Mouse (Mus musculus) thymus, postnatal 10 days (tissue): ENCODE measurements around the gene Fndc11.

ENCODE experiments used
- DNase-seq, 2 experiments: peaks; one replicate each; pipeline ENCODE4 v3.0.0; 2021; ENCODE audit warnings: low spot score in 2 of 2

Fndc11 gene

DNA sequence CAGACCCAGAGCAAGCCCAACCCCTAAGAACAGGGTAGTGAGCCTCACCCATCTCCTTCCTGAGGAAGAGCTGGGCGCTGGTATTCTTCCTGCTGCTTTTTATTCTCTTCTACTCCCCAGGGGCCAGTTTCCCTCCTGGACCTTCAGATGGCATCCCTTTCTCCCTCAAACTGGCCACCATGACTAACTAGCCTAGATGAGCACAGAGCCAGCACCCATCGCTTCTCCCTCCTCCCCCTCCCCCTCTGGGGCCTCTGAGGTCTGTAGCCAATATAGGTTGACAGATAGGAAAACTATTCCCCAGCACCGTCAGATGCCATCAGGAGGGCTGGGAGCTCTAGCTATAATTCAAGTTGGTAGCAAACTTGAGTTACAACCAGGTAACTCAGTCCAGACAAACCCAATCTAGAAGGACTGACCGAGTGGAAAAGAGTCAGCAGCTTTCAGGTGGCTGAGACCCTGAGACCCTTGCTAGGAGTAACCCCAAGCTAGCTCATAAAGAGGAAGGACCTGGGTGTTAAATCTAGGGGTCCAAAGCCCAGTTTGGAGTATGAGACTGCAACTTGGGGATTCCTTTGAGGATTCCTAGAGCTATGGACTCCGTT, 830 bp upstream of the Fndc11 start:
- no peak for DNase-seq

DNA sequence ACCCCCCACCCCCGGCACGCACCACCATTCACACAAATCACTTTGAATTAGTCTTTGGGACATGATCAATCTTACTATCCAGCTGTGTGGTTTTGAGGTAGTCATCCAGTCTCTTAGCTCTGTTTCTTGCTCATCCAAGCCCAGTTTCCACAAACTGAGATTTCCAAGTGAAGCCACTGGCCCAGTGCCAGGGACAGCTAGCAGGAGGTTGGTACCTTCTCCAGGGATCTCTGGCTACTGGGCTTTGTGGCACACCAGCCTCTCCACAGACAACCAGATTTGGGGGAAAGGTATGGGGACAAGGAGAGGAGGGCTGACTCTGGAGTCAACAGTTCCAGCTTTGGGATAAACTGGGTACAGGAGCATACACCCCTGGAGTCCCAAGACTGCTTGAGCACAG, 548 bp downstream of the Fndc11 start:
- no peak for DNase-seq

DNA sequence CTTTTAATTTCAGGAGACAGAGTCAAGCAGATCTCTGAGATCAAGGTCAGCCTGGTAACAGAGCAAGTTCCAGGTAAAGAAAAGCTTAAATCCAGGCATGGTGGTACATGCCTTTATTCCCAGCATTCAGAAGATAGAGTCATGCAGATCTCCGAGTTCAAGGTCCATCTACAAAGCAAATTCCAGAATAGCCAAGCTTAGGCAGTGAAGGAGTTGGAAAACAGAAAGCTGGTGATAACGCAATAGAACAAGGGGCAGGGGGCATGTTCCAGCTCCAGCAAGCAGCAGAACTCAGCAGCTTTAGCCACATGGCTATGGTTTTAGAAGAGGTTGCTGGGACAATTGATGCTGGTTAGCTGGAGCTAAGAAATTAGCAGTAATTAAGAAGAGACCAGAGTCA, 5.2 kb downstream of the Fndc11 start:
- DNase-seq, result no peak

DNA sequence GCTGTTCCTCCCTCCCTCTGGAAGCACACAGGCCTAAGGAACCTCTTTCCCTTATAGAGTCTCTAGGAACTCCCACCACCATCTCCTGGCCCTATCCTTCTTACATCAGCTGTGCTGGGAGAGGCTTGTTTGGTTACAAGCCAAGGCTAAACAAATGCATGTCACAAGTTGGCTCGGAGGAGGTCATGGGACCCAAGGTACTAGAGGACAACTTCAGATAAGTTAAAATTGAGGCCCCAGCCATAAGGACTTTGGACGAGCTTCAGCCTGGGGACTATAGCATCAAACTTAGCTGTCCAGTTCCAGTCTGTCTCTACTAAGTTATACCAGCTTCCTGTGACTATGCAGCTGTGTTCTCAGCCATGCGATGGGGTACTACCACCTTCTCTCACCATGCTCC, 7.3 kb downstream of the Fndc11 start:
- DNase-seq, result no peak

DNA sequence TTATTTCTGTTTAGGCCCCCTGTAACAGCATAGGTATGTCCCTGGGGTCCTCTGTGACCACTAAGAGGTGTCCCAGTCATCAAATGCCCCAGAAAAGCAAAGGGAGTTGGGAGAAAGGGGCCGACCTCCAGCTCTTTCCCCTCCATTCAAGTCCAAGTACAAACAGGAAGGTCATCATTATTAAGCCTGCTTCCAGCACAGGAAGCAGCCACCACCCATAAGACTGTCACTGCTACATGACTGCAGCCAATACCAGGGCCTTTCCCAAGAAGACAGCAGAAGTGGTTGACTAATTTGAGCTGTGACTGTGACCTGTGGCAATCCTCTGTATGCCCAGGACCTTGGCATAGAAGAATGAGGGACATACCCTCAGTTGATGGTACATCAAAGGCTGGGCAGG, 8.5 kb downstream of the Fndc11 start:
- no peak for DNase-seq

DNA sequence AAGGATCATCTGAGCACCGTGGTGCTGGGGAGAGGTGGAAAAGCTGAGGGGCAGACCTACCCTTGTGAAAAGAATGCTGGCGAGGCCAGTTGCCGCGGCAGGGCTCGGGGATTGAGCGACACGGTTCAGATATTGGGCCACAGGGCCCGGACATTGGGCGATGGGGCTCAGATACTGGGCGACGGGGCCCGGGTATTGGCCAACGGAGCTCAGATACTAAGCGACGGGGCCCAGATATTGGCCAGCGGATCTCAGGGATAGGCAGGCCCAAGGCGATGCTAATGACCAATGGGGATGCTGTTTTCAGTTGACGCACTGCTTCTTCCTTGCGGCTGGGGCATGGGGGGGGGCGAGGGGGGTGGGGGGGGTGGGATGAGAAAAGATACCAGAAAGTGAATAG, 11.4 kb downstream of the Fndc11 start:
- no peak for DNase-seq

DNA sequence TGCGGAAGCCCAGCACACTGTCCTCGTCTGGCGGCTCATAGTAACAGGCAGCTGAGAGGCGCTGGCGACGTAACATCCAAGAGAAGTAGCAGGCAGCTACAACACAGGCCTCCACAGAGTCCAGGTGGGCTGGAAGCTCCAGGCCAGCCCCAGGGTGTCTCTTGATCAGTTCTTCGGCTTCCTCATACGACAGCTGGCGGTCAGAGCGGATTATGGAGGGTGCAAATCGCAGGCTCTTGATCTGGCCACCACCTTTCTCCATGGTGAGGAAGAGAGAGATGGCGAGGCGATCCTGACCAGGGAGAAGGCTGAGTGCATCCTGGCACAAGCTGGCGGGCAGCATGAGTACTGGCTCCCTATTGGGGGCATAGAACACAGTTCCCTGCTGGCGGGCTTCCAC, 13.6 kb downstream of the Fndc11 start:
- DNase-seq, result no peak

DNA sequence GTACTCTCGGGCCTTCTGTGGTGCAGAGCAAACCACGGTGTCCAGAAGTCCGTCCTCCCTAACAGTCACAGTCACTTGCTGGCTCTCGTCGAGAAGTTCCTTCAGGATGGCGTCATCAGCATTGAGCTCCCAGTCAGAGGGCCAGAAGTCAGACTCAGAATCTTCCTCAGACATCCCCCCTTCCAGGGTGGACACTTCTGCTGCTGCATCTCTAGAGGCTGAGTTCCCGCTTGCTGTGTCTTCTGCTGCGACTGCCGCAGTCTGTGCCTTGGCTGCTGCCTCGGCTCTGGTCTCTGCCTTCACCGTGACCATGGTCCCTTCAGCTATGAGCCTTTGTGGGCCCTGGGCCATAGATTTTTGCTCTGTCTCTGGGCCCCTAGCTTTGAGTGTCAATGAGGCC, 14.9 kb downstream of the Fndc11 start:
- DNase-seq, result no peak

DNA sequence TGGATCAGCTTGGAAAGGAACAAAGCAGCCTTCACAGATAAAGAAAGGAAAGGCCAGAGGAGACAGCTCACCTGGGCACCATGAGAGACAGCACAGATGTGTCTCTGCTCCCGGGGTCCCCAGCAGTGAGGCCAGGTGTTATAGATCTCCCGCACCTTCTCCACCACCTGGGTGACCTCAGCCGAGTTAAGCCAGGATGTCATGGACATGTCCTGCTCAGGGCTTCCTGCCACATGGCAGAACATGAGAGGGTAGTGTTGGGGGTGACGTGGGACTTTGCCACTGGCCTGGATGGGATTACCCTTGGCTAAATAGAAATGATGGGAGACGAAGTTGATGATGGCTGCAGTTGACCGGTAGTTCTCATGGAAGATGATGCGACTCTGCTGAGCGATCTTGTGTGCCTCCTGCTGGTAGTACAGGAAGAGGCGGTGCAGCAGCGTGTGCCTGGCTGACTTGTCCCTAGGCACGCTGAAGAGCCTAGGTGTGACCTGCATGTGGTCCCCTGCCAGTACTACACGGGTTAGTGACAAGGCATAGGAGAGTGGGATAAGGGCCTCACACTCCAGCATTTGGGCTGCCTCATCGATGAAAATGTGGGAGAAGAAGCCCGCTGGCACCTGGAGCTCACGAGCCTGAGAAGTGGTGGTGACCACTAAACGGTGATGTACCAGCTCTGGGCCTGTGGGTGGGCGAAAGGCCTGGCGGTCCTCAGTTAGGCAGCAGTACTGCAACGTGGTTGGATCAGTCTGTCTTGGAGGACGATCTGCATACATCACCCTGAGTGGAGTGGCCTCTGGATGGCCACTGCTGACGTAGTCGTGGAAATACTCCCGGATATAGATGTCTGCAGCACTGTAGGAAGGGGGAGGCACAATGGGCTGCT, 16.1 kb downstream of the Fndc11 start:
- DNase-seq, result no peak

DNA sequence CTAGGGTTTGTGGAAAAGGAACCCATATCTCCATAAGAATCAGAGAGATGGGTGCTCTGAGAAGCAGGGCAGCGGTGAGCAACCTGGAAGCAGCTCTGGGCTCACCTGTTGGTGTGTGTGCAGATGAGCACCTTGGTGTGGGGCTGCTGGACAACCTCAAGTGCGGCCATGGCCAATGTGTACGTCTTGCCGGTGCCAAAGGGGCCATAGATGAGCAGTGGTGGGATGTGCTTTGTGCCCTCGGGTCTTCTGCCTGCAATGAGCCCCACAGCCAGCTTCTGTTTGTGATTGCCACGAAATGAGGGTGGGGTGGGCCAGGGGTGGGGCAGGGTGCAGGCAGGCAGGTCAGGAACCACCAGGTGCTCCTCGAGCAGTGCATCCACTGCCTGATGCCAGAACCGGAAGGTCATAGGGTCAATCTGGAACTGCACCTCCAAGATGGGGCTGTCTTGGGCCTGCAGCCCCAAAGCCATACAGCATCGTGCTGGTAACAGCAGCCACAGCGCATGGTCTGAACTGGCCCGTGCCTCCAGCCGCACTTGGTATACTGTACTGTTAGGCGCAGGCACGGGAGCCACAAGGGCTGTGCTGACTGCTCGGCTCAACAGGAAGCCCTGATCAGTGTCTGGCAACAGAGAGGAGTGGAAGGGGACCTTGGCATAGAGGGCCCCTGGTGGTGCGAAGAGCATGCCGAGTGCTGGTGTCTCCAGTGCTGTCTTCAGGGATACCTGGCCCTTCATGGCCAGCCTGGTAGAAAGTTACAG, 17.6 kb downstream of the Fndc11 start:
- no peak for DNase-seq

DNA sequence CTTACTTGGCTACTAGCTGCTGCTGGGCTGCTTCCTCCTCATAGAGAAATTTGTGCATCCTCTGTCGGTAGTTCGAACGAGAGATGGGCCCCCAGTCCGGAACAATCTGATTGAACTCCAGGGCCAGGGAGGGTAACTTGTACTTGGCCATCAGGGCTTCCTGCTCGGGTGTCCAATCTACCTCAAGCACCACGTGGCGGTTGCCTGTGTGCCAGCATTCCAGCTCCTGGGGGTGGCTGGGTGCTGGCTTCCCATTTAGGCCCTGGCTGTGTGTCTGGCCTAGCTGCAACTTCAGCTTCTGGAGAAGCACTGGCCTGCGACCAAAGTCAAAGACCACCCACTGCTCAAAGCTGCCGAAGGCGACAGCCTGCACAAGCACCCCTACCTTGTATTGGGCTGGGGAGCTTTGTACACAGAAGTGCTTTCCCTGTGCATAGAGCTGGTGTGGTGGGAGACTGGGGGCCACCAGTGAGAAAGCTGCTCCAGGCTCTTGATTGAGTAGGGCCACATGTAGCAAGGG, 18.3 kb downstream of the Fndc11 start:
- DNase-seq, result no peak

DNA sequence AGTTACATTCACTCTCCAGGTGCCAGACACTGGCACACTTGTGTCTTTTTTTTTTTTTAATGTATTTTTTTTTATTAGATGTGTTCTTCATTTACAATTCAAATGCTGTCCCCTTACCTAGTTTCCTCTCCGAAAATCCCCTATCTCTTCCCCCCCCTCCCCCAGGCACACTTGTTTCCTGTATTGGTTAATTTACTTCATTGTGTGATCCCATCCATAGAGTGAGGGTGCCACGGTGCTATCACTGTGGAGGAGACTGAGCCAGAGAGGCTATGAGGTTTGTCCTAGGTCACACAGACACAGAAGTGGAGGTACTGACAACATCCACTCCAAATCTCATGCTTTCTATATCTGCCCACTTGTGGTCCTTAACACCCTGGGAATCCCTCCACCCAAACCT, 19.0 kb downstream of the Fndc11 start:
- no peak for DNase-seq

DNA sequence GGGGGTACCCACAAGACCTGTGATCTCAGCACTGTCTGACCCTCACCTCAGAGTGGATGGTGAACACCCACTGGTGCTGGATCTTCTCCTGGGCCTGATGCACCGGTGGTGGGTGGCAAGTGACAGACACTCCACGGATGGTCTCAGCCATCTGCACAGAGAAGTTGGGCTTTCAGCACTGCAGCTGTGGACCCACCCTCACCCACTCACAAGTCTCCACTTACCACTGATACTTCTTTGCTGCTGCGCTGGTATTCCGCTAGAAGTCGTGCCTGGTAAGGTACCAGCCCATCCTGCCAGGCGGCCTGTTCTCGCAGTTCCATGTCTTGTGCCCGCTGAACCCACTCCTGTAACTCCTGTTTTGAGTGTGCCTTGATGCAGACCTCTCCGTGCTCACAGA, 19.4 kb downstream of the Fndc11 start:
- DNase-seq, result no peak

DNA sequence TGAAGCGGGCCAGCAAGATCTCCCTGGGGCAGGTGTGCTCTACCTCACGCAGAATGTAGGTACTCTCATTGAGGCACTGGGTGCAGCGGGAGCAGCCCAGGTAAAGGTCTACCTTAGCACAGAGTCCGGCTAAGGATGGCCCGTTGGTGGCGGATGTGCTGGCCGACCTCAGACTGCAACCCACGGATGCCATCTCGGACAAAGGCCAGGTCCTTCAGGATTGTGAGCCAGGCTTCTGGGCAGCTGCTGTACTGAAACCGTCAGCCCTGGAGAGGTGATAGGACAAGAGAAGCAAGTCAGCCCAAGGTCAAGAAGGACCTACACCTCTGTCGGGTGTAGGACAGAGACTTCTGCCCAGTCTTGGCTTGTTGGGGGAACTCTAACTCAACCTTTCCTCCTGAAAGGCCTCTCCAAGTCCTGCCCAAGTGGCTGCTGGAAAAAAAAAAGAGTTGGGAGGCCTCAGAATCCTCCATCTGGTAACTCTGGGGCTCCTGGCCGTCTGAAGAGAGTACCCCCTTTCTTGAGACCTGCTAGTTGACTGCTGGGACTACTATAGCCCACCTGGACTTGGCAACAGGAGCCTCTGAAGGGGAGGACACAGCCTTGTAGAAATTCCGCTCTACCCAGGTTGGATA, 21.1 kb downstream of the Fndc11 start:
- DNase-seq, result no peak

DNA sequence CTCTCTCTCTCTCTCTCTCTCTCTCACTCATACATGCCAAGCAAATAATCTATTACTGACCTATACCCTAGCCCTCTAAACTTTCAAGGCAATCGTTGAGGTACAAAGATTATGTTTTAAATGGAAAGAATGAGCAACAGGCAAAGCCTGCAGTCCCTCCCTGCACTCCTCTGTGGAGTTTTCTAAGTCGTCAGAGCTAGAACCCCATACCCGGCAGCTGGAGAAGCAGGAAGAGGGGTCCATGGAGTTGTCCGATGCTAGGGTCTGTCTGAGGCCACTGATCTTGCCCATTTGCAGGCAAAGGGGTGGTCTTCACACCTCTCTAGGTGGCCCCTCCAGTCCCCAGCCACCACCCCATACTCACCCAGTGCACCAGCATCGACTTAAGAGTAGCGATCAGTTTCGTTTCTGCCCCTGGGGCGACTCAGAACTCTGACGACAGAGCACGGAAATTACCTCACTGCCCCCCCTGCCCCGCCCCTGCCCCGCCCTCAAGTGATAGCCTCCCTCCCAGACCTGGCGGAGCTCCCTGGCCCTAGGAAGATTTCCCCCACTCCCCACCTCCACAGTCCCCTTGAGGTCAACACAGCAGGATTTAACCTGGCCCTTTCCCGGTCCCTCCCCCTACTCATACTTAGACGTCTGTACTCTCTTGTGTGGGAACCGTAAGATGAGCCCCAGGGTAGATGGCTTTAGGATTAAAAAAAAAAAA, 21.9 kb downstream of the Fndc11 start, which contains the start of gene Helz2:
Helz2 (minus strand) TSS at position 426 of the 712 bp plus-strand sequence.
- DNase-seq, result peak; percentile 55 to 60

DNA sequence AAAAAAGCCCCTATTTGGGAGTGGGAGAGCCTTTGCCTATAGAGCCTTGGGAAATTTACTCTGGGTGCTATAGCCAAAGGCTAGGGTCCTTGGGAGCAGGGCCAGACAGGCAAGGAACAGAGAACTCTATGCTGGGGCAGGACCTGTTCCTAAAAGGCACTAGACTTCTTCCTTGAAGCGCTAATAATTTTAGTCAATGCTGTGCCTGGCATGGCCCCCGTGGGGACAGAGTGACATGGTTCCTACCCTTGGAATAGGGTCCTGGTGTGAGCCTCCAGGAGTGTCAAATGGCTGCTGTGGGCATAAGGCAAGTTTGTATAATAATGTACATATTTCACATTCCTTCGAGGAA, 22.5 kb downstream of the Fndc11 start:
- DNase-seq, result no peak

DNA sequence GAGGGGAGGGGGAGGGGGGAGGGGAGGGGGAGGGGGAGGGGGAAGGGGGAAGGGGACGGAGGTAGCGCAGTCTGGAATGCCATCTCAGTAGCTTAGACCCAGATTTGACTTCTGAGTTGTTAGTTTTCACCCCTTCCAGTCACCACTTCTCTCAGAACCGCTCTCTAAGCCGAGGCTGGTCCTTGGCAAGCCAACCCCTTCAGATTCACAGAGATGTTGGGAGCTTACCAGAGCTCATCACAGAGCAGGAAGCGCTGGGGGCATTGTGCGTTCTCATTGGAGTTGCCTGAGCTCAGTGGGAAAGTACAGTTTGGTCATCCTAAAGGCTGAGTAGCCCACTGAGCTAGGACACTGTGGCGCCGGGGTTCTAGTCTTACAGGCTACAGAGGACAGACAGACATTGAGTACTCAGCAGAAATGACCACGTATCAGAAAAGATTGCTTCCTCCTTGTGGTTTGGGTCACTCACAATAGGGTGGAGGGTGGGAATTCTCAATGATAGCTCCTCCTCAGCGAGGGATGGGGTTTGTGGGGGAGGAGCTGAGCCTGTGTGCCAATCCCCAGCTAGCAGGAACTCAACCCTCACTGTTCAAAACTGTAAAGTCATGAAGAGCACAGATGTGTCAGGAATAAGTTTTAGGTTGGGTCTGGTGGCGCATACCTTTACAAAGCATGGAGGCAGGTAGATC, 24.0 kb downstream of the Fndc11 start:
- no peak for DNase-seq

DNA sequence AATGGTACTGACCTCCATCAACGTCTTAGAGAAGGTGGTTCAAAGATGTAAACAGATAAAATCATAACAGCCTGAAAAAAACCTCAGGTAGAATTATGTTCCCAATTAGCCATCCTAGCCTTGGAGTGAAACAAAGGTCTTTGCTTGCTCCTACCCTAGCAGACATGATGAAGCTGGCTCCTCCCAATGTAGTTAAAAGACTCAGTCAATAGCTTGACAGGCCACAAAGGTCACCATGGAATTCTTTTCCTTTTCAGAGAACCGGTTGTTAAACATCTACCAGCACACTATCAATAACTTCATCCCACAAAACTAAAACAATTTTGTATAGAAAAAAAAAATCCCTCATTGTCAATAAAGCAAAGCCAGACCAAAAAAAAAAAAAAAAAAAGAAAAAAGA, 25.2 kb downstream of the Fndc11 start:
- DNase-seq, result no peak

DNA sequence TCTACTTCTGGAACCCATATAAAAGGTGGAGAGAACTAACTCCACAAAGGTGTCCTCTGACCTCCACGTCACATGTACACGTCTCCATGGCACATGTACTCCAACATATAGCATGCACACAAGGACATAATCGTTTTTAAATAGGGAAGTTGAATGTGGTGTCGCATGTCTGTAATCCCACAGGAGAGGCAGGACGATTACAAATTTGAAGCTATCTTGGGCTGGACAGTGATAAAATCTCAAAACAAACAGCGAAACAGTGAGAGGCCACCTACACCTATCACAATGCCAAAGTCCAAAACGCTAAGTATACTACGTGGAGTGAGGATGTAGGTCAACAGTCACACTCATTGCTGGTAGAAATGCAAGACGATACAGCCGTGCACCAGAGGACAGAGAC, 29.4 kb downstream of the Fndc11 start:
- no peak for DNase-seq

DNA sequence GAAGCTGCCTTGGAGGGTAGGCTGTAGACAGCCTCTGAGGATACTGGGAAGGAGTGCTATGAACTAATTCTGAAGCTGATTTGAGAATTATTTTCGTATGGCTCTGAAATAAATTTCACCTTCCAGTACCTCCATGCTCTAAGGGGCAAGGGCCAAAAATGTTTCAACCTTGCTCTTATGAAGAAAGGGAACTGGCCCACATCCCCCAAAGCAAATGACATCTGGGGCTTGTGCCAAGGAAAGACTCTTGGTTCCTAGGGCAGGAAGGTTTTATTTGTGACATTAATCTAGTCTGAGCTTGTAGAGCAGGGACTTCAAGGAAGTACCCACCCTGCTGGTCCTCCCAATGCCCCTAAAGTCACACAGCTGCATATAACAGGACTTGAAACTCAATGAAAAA, 32.0 kb downstream of the Fndc11 start:
- DNase-seq, result no peak

DNA sequence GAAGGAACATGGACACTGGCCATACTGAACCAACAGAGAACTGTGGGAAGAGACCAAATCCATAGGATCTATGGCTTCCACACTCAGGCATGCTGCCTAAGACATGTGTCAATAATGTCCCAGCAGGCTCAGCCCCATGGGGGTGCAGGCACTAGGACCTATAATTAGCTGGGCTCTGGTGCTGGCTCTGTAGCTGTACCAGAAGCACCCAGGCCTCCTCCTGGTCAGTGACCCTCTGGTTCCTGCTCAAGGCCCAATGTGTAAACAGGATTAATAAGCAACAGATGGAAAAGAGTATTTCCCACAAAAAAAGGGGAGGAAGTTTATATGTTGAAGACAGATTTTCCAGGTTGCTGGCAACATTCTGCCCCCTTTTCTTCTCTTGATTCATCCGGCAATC, 33.4 kb downstream of the Fndc11 start:
- no peak for DNase-seq
